ENCODE assay signal across 13 mouse cellular contexts in genomic region chr13:97409291-97409780, GRCm38 (mm10).
DNase-seq lines count a peak whose midpoint lies in the region; ATAC-seq lines count a peak whose summit lies in the region.
"Had no signal": no experiment of that assay in that cellular context is flagged by ENCODE, and none has a peak within 500 bp of the region (broad histone marks: within the 10 kb centered on the region; RNA-seq: fewer than 3 reads in every experiment).

No protein-coding gene starts in this region.

- intact Hi-C loops in left cerebral cortex, postnatal 36 days (cut with DNase I) = no loop called here

- no peaks in the 10 kb centered on the region for H3K9me3 ChIP-seq in lung, embryonic 15.5 days
- H3K9me3 ChIP-seq in forebrain, embryonic 15.5 days = no peaks in the 10 kb centered on the region
- H3K9me3 ChIP-seq: liver, embryonic 15.5 days had no signal

- H3K27me3 ChIP-seq in lung, embryonic 15.5 days = no peaks in the 10 kb centered on the region
- no peaks in the 10 kb centered on the region for H3K27me3 ChIP-seq in forebrain, embryonic 15.5 days

- H3K4me1 ChIP-seq in lung, embryonic 15.5 days = peaks cover 33% of the 10 kb centered on the region
- peaks cover 49% of the 10 kb centered on the region for H3K4me1 ChIP-seq in forebrain, embryonic 15.5 days

- no peak overlapping the region for H3K4me2 ChIP-seq in lung, embryonic 15.5 days
- H3K4me2 ChIP-seq in forebrain, embryonic 15.5 days (replicated peaks) = no peak overlapping the region
- H3K4me2 ChIP-seq: liver, embryonic 15.5 days had no signal

- WGBS in lung, embryonic 15.5 days = 57% methylated on average over 8 of the region's 8 CpGs
- 19% methylated on average over 8 of the region's 8 CpGs for WGBS in forebrain, embryonic 15.5 days

- 0 out of 2 replicates have a peak, but pooled peaks have one; percentile 23 for ATAC-seq in lung, embryonic 15.5 days (ENCODE audit: borderline replicate concordance, extremely low read depth, low FRiP score, low TSS enrichment)
- peak; percentile 55 for ATAC-seq in forebrain, embryonic 15.5 days (replicated peaks)
- ATAC-seq: intestine, embryonic 16.5 days had no signal

- no peak overlapping the region for H3K4me3 ChIP-seq in lung, embryonic 15.5 days
- H3K4me3 ChIP-seq in forebrain, embryonic 15.5 days = no peak overlapping the region
- H3K4me3 ChIP-seq: liver, embryonic 15.5 days had no signal

- DNase-seq in adrenal gland, postnatal 10 days = peak; percentile 10
- DNase-seq in adrenal gland, postnatal 4 days (ENCODE audit: low spot score in 2 of 2) = no peak
- DNase-seq in lung, postnatal 10 days = no peak
- DNase-seq in naive thymus-derived CD4-positive, alpha-beta T cell, adult 2 months (ENCODE audit: low read depth) = peak; percentile 57
- no peak for DNase-seq in cerebellum, postnatal 36 days
- DNase-seq in left cerebral cortex, postnatal 36 days (ENCODE audit: low spot score in 2 of 2) = no peak
- DNase-seq: adrenal gland, adult 2 months; gastrocnemius, postnatal 14 days; kidney, postnatal 36 days had no signal

- no peak overlapping the region for H3K9ac ChIP-seq in lung, embryonic 15.5 days
- H3K9ac ChIP-seq in forebrain, embryonic 15.5 days (replicated peaks) = no peak overlapping the region
- H3K9ac ChIP-seq: liver, embryonic 15.5 days had no signal

- H3K27ac ChIP-seq in lung, embryonic 15.5 days = no peak overlapping the region
- H3K27ac ChIP-seq in forebrain, embryonic 15.5 days (replicated peaks) = peak overlapping the region; percentile 68
- H3K27ac ChIP-seq: liver, embryonic 15.5 days had no signal

- H3K36me3 ChIP-seq in lung, embryonic 15.5 days = no peaks in the 10 kb centered on the region
- no peaks in the 10 kb centered on the region for H3K36me3 ChIP-seq in forebrain, embryonic 15.5 days
- H3K36me3 ChIP-seq: liver, embryonic 15.5 days had no signal

Comparison
In these comparisons a context has a peak if more than half of its experiments do, and no peak if none do; other contexts are left out.
1. DNase-seq: peak in adrenal gland, postnatal 10 days (single experiment) and naive thymus-derived CD4-positive, alpha-beta T cell, adult 2 months (single experiment); none in adrenal gland, postnatal 4 days (0 of 2), lung, postnatal 10 days (single experiment), cerebellum, postnatal 36 days (0 of 2) and left cerebral cortex, postnatal 36 days (0 of 2).